Mouse (Mus musculus) lung, adult 18-20 months (tissue): ENCODE data around the gene Papln.

Source experiments
- DNase-seq, 2 experiments: peaks; one replicate each; pipeline ENCODE4 v3.0.0; 2022; ENCODE audit warnings: mixed read lengths in 2 of 2

Gene Papln

GRCm38 (mm10) chr12:83841409-83842190 is 78.2 kb downstream of the Papln start:
- no peak for DNase-seq
